Mouse (Mus musculus) G1E (cell line): Measurements from ENCODE around the gene Ergic3.

ENCODE experiments used
- CTCF ChIP-seq: IDR thresholded peaks from 2 replicates; pipeline ENCODE4 v1.5.1; 2012; ENCODE audit warnings: low read depth, low read length, inconsistent platforms, mixed read lengths
- GATA1 ChIP-seq: IDR thresholded peaks from 2 replicates; pipeline ENCODE4 v1.6.1; 2012; ENCODE audit warnings: borderline replicate concordance, low read length, inconsistent platforms, mixed read lengths
- POLR2AphosphoS5 ChIP-seq: IDR thresholded peaks from 2 replicates; pipeline ENCODE4 v1.6.1; 2012; ENCODE audit warnings: low read depth, low read length, inconsistent platforms; ENCODE audit not compliant: insufficient replicate concordance
- TAL1 ChIP-seq: conservative IDR thresholded peaks from 2 replicates; pipeline ENCODE4 v1.6.1; 2012; ENCODE audit warnings: low read depth, low read length, inconsistent platforms, mixed read lengths

GRCm38 (mm10) chr2:156052816-156053215 lies 45.0 kb downstream of the Ergic3 start, which contains the start of gene Fer1l4:
- no peak for TF ChIP-seq CTCF
- no peak for TF ChIP-seq GATA1
- TF ChIP-seq POLR2AphosphoS5, result no peak
- no peak for TF ChIP-seq TAL1
